Mouse (Mus musculus) heart, embryonic 13.5 days (tissue): ENCODE results near the gene Prkn. TPM values are rescaled to one million over a fixed set of nuclear protein-coding genes. Genes with fewer than 3 reads are reported as not detected.

ENCODE experiments used
- ATAC-seq: fragments of 200-750 bp; cut with Nextera tagmentation; 2 replicates; pipeline ENCODE4 v1.8.0; 2017; ENCODE audit warnings: moderate TSS enrichment; ENCODE audit not compliant: insufficient number of reproducible peaks, low FRiP score, low TSS enrichment; ENCODE audit errors: extremely low read depth
- H3K27ac ChIP-seq: fragments of 300-500 bp; sonication (generic); replicated peaks from 2 replicates; pipeline ENCODE4 v1.5.1; 2015; ENCODE audit warnings: moderate library complexity, mild to moderate bottlenecking, inconsistent platforms
- H3K27me3 ChIP-seq: fragments of 300-500 bp; sonication (generic); replicated peaks from 2 replicates; pipeline ENCODE4 v1.6.1; 2015; ENCODE audit warnings: mild to moderate bottlenecking, inconsistent platforms
- H3K36me3 ChIP-seq: fragments of 300-500 bp; sonication (generic); 2 replicates; pipeline ENCODE4 v1.6.1; 2015; ENCODE audit warnings: mild to moderate bottlenecking, inconsistent platforms
- H3K4me1 ChIP-seq: fragments of 300-500 bp; sonication (generic); 2 replicates; pipeline ENCODE4 v1.6.1; 2015; ENCODE audit warnings: inconsistent platforms
- H3K4me2 ChIP-seq: fragments of 300-500 bp; sonication (generic); 2 replicates; pipeline ENCODE4 v1.6.1; 2015; ENCODE audit warnings: inconsistent platforms, mild to moderate bottlenecking, moderate library complexity
- H3K4me3 ChIP-seq: fragments of 300-500 bp; sonication (generic); 2 replicates; pipeline ENCODE4 v1.5.1; 2015; ENCODE audit warnings: moderate library complexity, mild to moderate bottlenecking, inconsistent platforms
- H3K9ac ChIP-seq: fragments of 300-500 bp; sonication (generic); 2 replicates; pipeline ENCODE4 v1.6.1; 2015; ENCODE audit warnings: inconsistent platforms, mild to moderate bottlenecking, moderate library complexity
- H3K9me3 ChIP-seq: fragments of 300-500 bp; sonication (generic); 2 replicates; pipeline ENCODE4 v1.6.1; 2016; ENCODE audit warnings: inconsistent platforms
- WGBS: fragments of 180-500 bp; shearing (Covaris S2); methylation state at CpG from one replicate; pipeline ENCODE4 v1.1.7; 2015; ENCODE audit warnings: mixed read lengths; 5-methylcytosine and 5-hydroxymethylcytosine counted together
- polyA plus RNA-seq: library from polyadenylated mRNA; unstranded; fragments of >200 nt; fragmentation: Nextera tagmentation; extraction: Ambion mirVana; gene quantifications from 2 replicates; pipeline ENCODE4 v1.2.1, GENCODE M21; 2015

The Prkn gene
- polyA plus RNA-seq, 1 experiment from 2014 or later: 1.8 TPM

- WGBS: 15% methylated on average over 10 of the region's 10 CpGs
- no peak overlapping the region for H3K27ac ChIP-seq
- H3K4me2 ChIP-seq: no peak overlapping the region
- no peaks in the 10 kb centered on the region for H3K27me3 ChIP-seq
- no peak overlapping the region for H3K4me3 ChIP-seq
- ATAC-seq: no peak
- H3K9me3 ChIP-seq: no peaks in the 10 kb centered on the region
- H3K36me3 ChIP-seq: no peaks in the 10 kb centered on the region
- no peaks in the 10 kb centered on the region for H3K4me1 ChIP-seq
- no peak overlapping the region for H3K9ac ChIP-seq
Measured at GRCm38 (mm10) chr17:11411414-11411813, 571.2 kb downstream of the Prkn start.

GRCm38 (mm10) chr17:11413688-11414087 lies 573.5 kb downstream of the Prkn start:
- no peak overlapping the region for H3K4me3 ChIP-seq

GRCm38 (mm10) chr17:11414288-11414687 lies 574.1 kb downstream of the Prkn start:
- Histone ChIP-seq H3K9ac (no peak overlapping the region), H3K4me2 (no peak overlapping the region), H3K4me1 (0 out of 2 replicates have a peak, but pooled peaks cover 2% of the 10 kb centered on the region), H3K4me3 (no peak overlapping the region), H3K36me3 (no peaks in the 10 kb centered on the region), H3K27me3 (no peaks in the 10 kb centered on the region), H3K27ac (no peak overlapping the region), H3K9me3 (no peaks in the 10 kb centered on the region)
- no peak for ATAC-seq
- WGBS: 79% methylated on average over 4 of the region's 4 CpGs

More at GRCm38 (mm10) chr17:11413688-11414087, 573.5 kb downstream of the Prkn start:
- no peak for ATAC-seq
- Histone ChIP-seq H3K27ac (no peak overlapping the region), H3K27me3 (no peaks in the 10 kb centered on the region), H3K4me1 (0 out of 2 replicates have a peak, but pooled peaks cover 2% of the 10 kb centered on the region), H3K9ac (no peak overlapping the region), H3K36me3 (no peaks in the 10 kb centered on the region), H3K4me2 (no peak overlapping the region), H3K9me3 (no peaks in the 10 kb centered on the region)
- WGBS: 49% methylated on average over 5 of the region's 5 CpGs

- peaks cover 7% of the 10 kb centered on the region; the same call in 1 of the 2 replicates for H3K4me1 ChIP-seq
- no peak overlapping the region for H3K27ac ChIP-seq
- no peaks in the 10 kb centered on the region for H3K9me3 ChIP-seq
- no peaks in the 10 kb centered on the region for H3K27me3 ChIP-seq
- 64% methylated on average over 3 of the region's 3 CpGs for WGBS
- H3K4me3 ChIP-seq: no peak overlapping the region
- no peak overlapping the region for H3K9ac ChIP-seq
- no peak overlapping the region for H3K4me2 ChIP-seq
- H3K36me3 ChIP-seq: no peaks in the 10 kb centered on the region
- ATAC-seq: no peak
Measured at GRCm38 (mm10) chr17:11417150-11417549, 577.0 kb downstream of the Prkn start.

- Histone ChIP-seq H3K4me3 (no peak overlapping the region), H3K4me1 (peaks cover 7% of the 10 kb centered on the region; the same call in 1 of the 2 replicates), H3K9ac (no peak overlapping the region), H3K9me3 (no peaks in the 10 kb centered on the region), H3K4me2 (no peak overlapping the region), H3K36me3 (no peaks in the 10 kb centered on the region), H3K27ac (no peak overlapping the region), H3K27me3 (no peaks in the 10 kb centered on the region)
- ATAC-seq: no peak
- WGBS: 76% methylated on average over 3 of the region's 3 CpGs
Measured at GRCm38 (mm10) chr17:11419484-11419883, 579.3 kb downstream of the Prkn start.

GRCm38 (mm10) chr17:11420839-11421238 lies 580.7 kb downstream of the Prkn start:
- no peak overlapping the region for H3K4me2 ChIP-seq
- H3K27ac ChIP-seq: no peak overlapping the region
- peaks cover 7% of the 10 kb centered on the region; the same call in 1 of the 2 replicates for H3K4me1 ChIP-seq
- H3K4me3 ChIP-seq: no peak overlapping the region
- ATAC-seq: no peak
- H3K27me3 ChIP-seq: no peaks in the 10 kb centered on the region
- H3K36me3 ChIP-seq: no peaks in the 10 kb centered on the region
- no peaks in the 10 kb centered on the region for H3K9me3 ChIP-seq
- WGBS: 72% methylated on average over 6 of the region's 6 CpGs
- no peak overlapping the region for H3K9ac ChIP-seq

GRCm38 (mm10) chr17:11421264-11421940 lies 581.2 kb downstream of the Prkn start:
- 52% methylated on average over 5 of the region's 5 CpGs for WGBS
- Histone ChIP-seq H3K9ac (no peak overlapping the region), H3K36me3 (no peaks in the 10 kb centered on the region)

GRCm38 (mm10) chr17:11431323-11431722 lies 591.1 kb downstream of the Prkn start:
- WGBS: 69% methylated on average over 2 of the region's 2 CpGs
- Histone ChIP-seq H3K9ac (no peak overlapping the region), H3K4me1 (no peaks in the 10 kb centered on the region), H3K4me3 (no peak overlapping the region), H3K4me2 (no peak overlapping the region), H3K9me3 (peaks cover 4% of the 10 kb centered on the region; the same call in 1 of the 2 replicates), H3K27me3 (no peaks in the 10 kb centered on the region), H3K27ac (no peak overlapping the region), H3K36me3 (no peaks in the 10 kb centered on the region)
- ATAC-seq: no peak

More at GRCm38 (mm10) chr17:11421264-11421940, 581.2 kb downstream of the Prkn start:
- no peaks in the 10 kb centered on the region for H3K9me3 ChIP-seq
- H3K27me3 ChIP-seq: no peaks in the 10 kb centered on the region
- no peak overlapping the region for H3K4me3 ChIP-seq
- no peak overlapping the region for H3K4me2 ChIP-seq
- ATAC-seq: no peak
- H3K4me1 ChIP-seq: peaks cover 7% of the 10 kb centered on the region; the same call in 1 of the 2 replicates
- no peak overlapping the region for H3K27ac ChIP-seq

- WGBS: 93% methylated on average over 2 of the region's 2 CpGs
Measured at GRCm38 (mm10) chr17:11432593-11432992, 592.4 kb downstream of the Prkn start.

GRCm38 (mm10) chr17:11462721-11463120 lies 622.5 kb downstream of the Prkn start:
- Histone ChIP-seq H3K27ac (no peak overlapping the region), H3K36me3 (no peaks in the 10 kb centered on the region), H3K27me3 (no peaks in the 10 kb centered on the region), H3K9me3 (no peaks in the 10 kb centered on the region), H3K4me2 (no peak overlapping the region), H3K9ac (no peak overlapping the region), H3K4me3 (no peak overlapping the region), H3K4me1 (no peaks in the 10 kb centered on the region)
- ATAC-seq: no peak
- WGBS: 58% methylated on average over 2 of the region's 2 CpGs

More at GRCm38 (mm10) chr17:11432593-11432992, 592.4 kb downstream of the Prkn start:
- no peak overlapping the region for H3K4me2 ChIP-seq
- H3K27me3 ChIP-seq: no peaks in the 10 kb centered on the region
- H3K27ac ChIP-seq: no peak overlapping the region
- H3K4me3 ChIP-seq: no peak overlapping the region
- peaks cover 4% of the 10 kb centered on the region; the same call in 1 of the 2 replicates for H3K9me3 ChIP-seq
- H3K4me1 ChIP-seq: no peaks in the 10 kb centered on the region
- no peak for ATAC-seq
- H3K9ac ChIP-seq: no peak overlapping the region
- no peaks in the 10 kb centered on the region for H3K36me3 ChIP-seq

GRCm38 (mm10) chr17:11466095-11466494 lies 625.9 kb downstream of the Prkn start:
- H3K27ac ChIP-seq: no peak overlapping the region
- no peaks in the 10 kb centered on the region for H3K4me1 ChIP-seq
- no peaks in the 10 kb centered on the region for H3K9me3 ChIP-seq
- ATAC-seq: no peak
- H3K36me3 ChIP-seq: no peaks in the 10 kb centered on the region
- H3K4me2 ChIP-seq: no peak overlapping the region
- H3K4me3 ChIP-seq: no peak overlapping the region
- WGBS: 72% methylated on average over 2 of the region's 2 CpGs
- H3K27me3 ChIP-seq: no peaks in the 10 kb centered on the region
- H3K9ac ChIP-seq: no peak overlapping the region

GRCm38 (mm10) chr17:11468624-11469023 lies 628.4 kb downstream of the Prkn start:
- Histone ChIP-seq H3K27me3 (no peaks in the 10 kb centered on the region), H3K36me3 (no peaks in the 10 kb centered on the region), H3K9ac (no peak overlapping the region), H3K9me3 (no peaks in the 10 kb centered on the region), H3K4me1 (no peaks in the 10 kb centered on the region), H3K4me3 (no peak overlapping the region), H3K27ac (no peak overlapping the region), H3K4me2 (no peak overlapping the region)
- WGBS: 69% methylated on average over 2 of the region's 2 CpGs
- ATAC-seq: no peak
